Mouse (Mus musculus): ENCODE data around the gene Jade1.

GRCm38 (mm10) chr3:41528291-41528969, 27.1 kb upstream of the Jade1 start:
- TF ChIP-seq EP300 (IDR thresholded peaks at IDR 0.05; ENCODE audit: insufficient read depth, low read depth, low read length) (no peak), CTCF (IDR thresholded peaks at IDR 0.05; ENCODE audit: low read depth, low read length) (no peak)
